Mouse (Mus musculus): ENCODE results near the gene Apc2.
"Not testable (repeated sequence)": the region's sequence is repeated elsewhere in the genome, so short reads cannot be mapped to it uniquely, and the experiment has no call there.

The Apc2 gene

GRCm38 (mm10) chr10:80344131-80344661, 48.4 kb downstream of the Apc2 start:
- no peak for DNase-seq

- no peak for DNase-seq
Measured at GRCm38 (mm10) chr10:80345122-80345521, 49.3 kb downstream of the Apc2 start.

GRCm38 (mm10) chr10:80345929-80346328, 50.2 kb downstream of the Apc2 start:
- not testable (repeated sequence) for DNase-seq

- no peak for DNase-seq
Measured at GRCm38 (mm10) chr10:80347514-80347967, 51.8 kb downstream of the Apc2 start.

GRCm38 (mm10) chr10:80348244-80348781, 52.5 kb downstream of the Apc2 start, which contains the start of gene Adamtsl5:
Gene Adamtsl5 (minus strand): TSS chr10:80348412.
- no peak for DNase-seq

GRCm38 (mm10) chr10:80348981-80349380, 53.2 kb downstream of the Apc2 start:
- no peak for DNase-seq

GRCm38 (mm10) chr10:80350292-80350691, 54.5 kb downstream of the Apc2 start:
- DNase-seq = peak; percentile 89

- DNase-seq = no peak
Measured at GRCm38 (mm10) chr10:80351896-80352295, 56.1 kb downstream of the Apc2 start.

- DNase-seq = no peak
Measured at GRCm38 (mm10) chr10:80352727-80353126, 57.0 kb downstream of the Apc2 start.

- no peak for DNase-seq
Measured at GRCm38 (mm10) chr10:80355431-80355830, 59.7 kb downstream of the Apc2 start.

- no peak for DNase-seq
Measured at GRCm38 (mm10) chr10:80356001-80356682, 60.4 kb downstream of the Apc2 start, which contains the start of gene Plk5. Gene Plk5 (plus strand): TSS chr10:80356459.

- no peak for DNase-seq
Measured at GRCm38 (mm10) chr10:80356737-80357136, 61.0 kb downstream of the Apc2 start.

GRCm38 (mm10) chr10:80357336-80357735, 61.6 kb downstream of the Apc2 start:
- DNase-seq = no peak

- no peak for DNase-seq
Measured at GRCm38 (mm10) chr10:80357994-80358639, 62.3 kb downstream of the Apc2 start.

GRCm38 (mm10) chr10:80363734-80364133, 68.0 kb downstream of the Apc2 start:
- no peak for DNase-seq

GRCm38 (mm10) chr10:80365736-80366135, 70.0 kb downstream of the Apc2 start:
- DNase-seq = no peak

Data from right cerebral cortex, postnatal 4 days (tissue).